Mouse (Mus musculus): Measurements from ENCODE around the gene Rab3ip. TPM values are rescaled to one million over a fixed set of nuclear protein-coding genes. Genes with fewer than 3 reads are reported as not detected.

Gene Rab3ip
- polyA plus RNA-seq, 1 experiment: 34.3 TPM

DNA sequence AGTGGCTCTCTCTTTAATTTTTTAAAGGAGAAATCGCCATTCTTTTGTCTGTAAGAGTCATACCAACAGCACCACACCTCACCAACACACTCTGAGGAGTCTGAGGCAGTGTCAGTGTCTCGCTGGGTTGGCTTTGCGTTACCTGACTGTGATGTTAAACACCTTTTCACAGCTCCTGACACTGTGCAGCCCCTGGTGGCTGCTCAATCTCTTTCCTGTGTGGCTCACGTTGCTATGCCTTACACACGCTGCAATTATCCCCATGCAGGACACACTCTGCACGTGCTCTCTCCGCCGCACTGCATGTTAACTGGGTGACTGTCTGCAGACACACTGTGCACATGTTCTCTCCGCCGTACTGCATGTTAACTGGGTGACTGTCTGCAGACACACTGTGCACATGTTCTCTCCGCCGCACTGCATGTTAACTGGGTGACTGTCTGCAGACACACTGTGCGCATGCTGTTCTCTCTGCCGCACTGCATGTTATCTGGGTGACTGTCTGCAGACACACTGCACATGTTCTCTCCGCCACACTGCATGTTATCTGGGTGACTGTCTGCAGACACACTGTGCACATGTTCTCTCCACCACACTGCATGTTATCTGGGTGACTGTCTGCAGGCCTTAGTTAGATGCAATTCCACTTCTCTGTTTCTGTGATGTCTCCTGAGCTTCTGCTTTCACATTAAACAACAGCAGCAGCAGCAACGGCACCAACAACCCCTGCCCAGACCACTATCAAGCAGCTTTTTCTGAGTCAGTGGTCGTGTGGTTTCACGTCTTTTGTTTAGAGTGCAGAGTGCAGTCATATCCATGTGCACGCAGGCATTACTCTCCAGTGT lies 26.7 kb downstream of the Rab3ip start:
- Histone ChIP-seq H3K4me1 (ENCODE audit: control insufficient read depth, insufficient read depth, insufficient read length) (no peaks in the 10 kb centered on the region), H3K36me3 (ENCODE audit: control insufficient read depth, insufficient read depth, low read length) (peaks cover 2% of the 10 kb centered on the region), H3K27ac (ENCODE audit: insufficient read depth, low read length) (peak overlapping the region; percentile 17; the same call in 1 of the 2 replicates), H3K4me3 (ENCODE audit: extremely low read depth, insufficient read depth, insufficient read length) (no peak overlapping the region), H3K27me3 (ENCODE audit: control insufficient read depth, insufficient read depth, low read length) (no peaks in the 10 kb centered on the region)
- no peak for DNase-seq (ENCODE audit: low read depth in 1 of 2, low spot score in 2 of 2)
- TF ChIP-seq POLR2A (IDR thresholded peaks at IDR 0.05; ENCODE audit: low read depth, low read length): no peak
- TF ChIP-seq CTCF (IDR thresholded peaks at IDR 0.05; ENCODE audit: extremely low read depth, insufficient read depth, insufficient read length, insufficient replicate concordance): no peak
- WGBS: 84% methylated on average over 19 of the region's 19 CpGs

DNA sequence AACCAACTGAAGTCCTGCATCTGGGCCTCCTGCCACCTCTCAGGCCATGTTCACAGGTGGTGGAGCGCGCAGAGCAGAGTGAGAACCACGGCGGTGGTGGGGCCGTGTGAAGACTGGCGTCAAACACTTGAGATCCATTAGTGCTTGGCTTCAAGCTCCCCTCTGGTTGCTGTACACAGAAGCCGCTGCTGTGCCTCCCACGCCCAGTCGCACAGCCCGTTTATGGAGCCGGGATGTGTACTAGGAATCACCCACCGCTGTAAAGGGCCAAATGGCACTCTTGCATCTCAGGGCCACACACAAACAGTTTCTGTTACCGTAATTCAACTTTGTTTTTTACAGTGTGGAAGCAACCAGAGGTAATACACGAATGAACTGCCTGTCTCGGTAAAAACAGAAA lies 28.4 kb downstream of the Rab3ip start:
- TF ChIP-seq POLR2A (IDR thresholded peaks at IDR 0.05; ENCODE audit: low read depth, low read length) (no peak), CTCF (IDR thresholded peaks at IDR 0.05; ENCODE audit: extremely low read depth, insufficient read depth, insufficient read length, insufficient replicate concordance) (no peak)
- peak overlapping the region; percentile 58; the same call in 1 of the 2 replicates for H3K27ac ChIP-seq (ENCODE audit: insufficient read depth, low read length)
- 64% methylated on average over 15 of the region's 15 CpGs for WGBS

DNA sequence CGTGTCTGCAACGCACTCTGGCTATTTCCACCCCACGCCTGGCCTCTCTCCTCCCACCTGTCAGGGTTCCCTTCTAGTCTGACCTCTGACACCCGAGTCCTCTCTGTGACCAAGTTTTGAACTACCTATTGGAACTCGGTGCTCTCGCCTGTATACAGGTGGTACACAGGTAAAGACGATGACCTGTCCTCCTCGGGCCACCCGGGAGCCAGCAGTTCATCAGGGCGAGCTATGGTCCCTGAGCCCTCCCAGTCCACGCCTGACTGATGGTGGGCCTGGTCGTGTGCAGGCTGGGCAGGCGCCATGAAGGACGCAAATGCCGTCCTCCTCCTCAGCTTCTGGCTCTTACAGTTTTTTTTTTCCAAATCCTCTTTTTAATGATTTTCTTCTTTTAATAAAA lies 29.2 kb downstream of the Rab3ip start:
- Histone ChIP-seq H3K27me3 (ENCODE audit: control insufficient read depth, insufficient read depth, low read length) (no peaks in the 10 kb centered on the region), H3K36me3 (ENCODE audit: control insufficient read depth, insufficient read depth, low read length) (peaks cover 14% of the 10 kb centered on the region), H3K27ac (ENCODE audit: insufficient read depth, low read length) (no peak overlapping the region), H3K4me1 (ENCODE audit: control insufficient read depth, insufficient read depth, insufficient read length) (no peaks in the 10 kb centered on the region), H3K4me3 (ENCODE audit: extremely low read depth, insufficient read depth, insufficient read length) (no peak overlapping the region)
- TF ChIP-seq POLR2A (IDR thresholded peaks at IDR 0.05; ENCODE audit: low read depth, low read length) (no peak), CTCF (IDR thresholded peaks at IDR 0.05; ENCODE audit: extremely low read depth, insufficient read depth, insufficient read length, insufficient replicate concordance) (no peak)
- WGBS: 91% methylated on average over 15 of the region's 15 CpGs
- no peak for DNase-seq (ENCODE audit: low read depth in 1 of 2, low spot score in 2 of 2)

More for the DNA sequence above, 28.4 kb downstream of the Rab3ip start:
- peaks cover 8% of the 10 kb centered on the region for H3K36me3 ChIP-seq (ENCODE audit: control insufficient read depth, insufficient read depth, low read length)
- no peak for DNase-seq (ENCODE audit: low read depth in 1 of 2, low spot score in 2 of 2)
- H3K4me1 ChIP-seq (ENCODE audit: control insufficient read depth, insufficient read depth, insufficient read length): no peaks in the 10 kb centered on the region
- no peak overlapping the region for H3K4me3 ChIP-seq (ENCODE audit: extremely low read depth, insufficient read depth, insufficient read length)
- no peaks in the 10 kb centered on the region for H3K27me3 ChIP-seq (ENCODE audit: control insufficient read depth, insufficient read depth, low read length)

DNA sequence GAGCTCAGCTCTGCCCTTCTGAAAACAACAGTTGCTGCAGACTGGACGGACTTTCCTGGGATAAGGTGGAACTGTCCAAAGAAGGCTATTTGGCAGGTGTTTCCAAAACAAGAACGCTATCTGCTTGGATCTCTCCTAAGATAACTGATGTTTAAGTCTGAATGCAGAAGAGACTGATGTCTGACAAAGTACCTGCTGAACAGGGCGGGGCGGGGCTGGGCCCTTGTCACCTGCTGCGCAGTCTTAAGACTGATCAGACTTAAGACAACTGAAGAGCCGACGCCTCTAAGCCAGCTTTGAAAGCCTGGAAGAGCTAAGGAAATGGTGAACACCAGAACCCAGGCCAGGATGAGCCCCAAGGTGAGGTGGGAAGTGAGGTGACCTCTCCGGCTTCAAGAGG lies 29.9 kb downstream of the Rab3ip start:
- no peak for DNase-seq (ENCODE audit: low read depth in 1 of 2, low spot score in 2 of 2)
- Histone ChIP-seq H3K27me3 (ENCODE audit: control insufficient read depth, insufficient read depth, low read length) (no peaks in the 10 kb centered on the region), H3K4me1 (ENCODE audit: control insufficient read depth, insufficient read depth, insufficient read length) (no peaks in the 10 kb centered on the region), H3K4me3 (ENCODE audit: extremely low read depth, insufficient read depth, insufficient read length) (no peak overlapping the region), H3K36me3 (ENCODE audit: control insufficient read depth, insufficient read depth, low read length) (peaks cover 13% of the 10 kb centered on the region), H3K27ac (ENCODE audit: insufficient read depth, low read length) (no peak overlapping the region)
- TF ChIP-seq CTCF (IDR thresholded peaks at IDR 0.05; ENCODE audit: extremely low read depth, insufficient read depth, insufficient read length, insufficient replicate concordance) (no peak), POLR2A (IDR thresholded peaks at IDR 0.05; ENCODE audit: low read depth, low read length) (no peak)
- 89% methylated on average over 8 of the region's 8 CpGs for WGBS

DNA sequence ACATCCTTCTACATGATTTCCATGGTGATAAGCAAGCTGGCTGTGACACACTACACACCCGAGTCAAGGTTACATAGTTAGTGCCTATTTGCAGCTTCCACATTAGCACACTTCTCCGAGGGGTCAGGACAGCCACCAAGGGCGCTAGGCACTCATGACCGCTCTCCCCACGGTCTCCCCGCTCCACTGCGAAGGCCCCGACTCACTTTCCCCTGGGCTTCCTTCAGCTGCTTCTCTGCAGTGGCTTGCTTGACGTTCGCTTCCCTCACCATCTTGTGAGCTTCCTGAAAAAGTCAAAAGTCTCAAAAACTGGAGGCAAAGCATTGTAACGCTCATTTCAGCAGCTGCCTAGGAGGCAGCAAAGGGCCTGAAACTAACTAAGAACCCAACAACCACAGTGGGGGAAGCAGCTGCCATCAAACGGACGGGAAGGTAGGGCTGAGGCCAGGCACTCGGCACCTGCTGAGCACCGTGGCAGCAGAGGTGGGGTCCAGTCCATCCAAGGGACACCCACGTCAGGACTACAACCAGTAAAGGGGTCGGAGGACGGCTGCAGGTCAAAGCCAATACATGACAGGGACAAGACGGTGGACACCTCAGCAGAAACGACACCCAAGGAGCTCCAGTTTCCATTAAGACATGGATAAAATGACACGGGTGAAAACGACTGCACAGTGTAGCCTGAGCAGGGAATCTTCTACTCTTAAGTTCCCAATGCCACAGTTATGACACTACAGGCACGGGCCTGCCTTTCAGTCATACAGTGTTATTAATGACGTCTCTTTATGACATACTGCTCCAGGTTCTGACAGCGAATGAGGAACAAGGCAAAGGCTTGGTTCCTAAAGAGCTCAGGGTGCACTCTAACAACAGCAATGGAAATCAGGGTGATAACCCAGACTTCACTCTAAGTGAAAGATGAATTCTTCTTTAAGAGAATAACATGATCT lies 30.9 kb downstream of the Rab3ip start:
- TF ChIP-seq POLR2A (IDR thresholded peaks at IDR 0.05; ENCODE audit: low read depth, low read length) (no peak), CTCF (IDR thresholded peaks at IDR 0.05; ENCODE audit: extremely low read depth, insufficient read depth, insufficient read length, insufficient replicate concordance) (no peak)
- Histone ChIP-seq H3K4me3 (ENCODE audit: extremely low read depth, insufficient read depth, insufficient read length) (peak overlapping the region; percentile 3), H3K4me1 (ENCODE audit: control insufficient read depth, insufficient read depth, insufficient read length) (no peaks in the 10 kb centered on the region), H3K36me3 (ENCODE audit: control insufficient read depth, insufficient read depth, low read length) (peaks cover 16% of the 10 kb centered on the region), H3K27me3 (ENCODE audit: control insufficient read depth, insufficient read depth, low read length) (no peaks in the 10 kb centered on the region), H3K27ac (ENCODE audit: insufficient read depth, low read length) (peak overlapping the region; percentile 65)
- no peak for DNase-seq (ENCODE audit: low read depth in 1 of 2, low spot score in 2 of 2)
- 38% methylated on average over 25 of the region's 25 CpGs for WGBS

DNA sequence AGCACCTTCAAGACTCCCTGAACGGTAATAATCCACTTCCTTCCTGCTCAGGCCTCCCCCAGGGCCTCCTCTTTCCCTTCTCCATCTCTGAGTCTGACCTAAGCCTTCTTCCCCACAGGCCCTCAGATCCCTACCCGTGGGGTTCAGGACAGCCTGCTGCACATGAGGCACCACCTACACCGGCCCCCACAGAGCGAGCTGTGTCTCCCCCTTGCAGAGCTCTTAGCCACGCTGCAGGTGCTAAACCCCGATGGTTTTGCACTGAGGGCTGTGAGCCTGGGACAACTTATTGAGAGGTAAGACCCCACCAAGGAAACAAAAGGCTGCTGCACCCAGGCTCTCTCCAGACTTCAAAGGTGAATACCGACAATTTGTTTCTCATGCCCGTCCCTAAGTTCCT lies 34.0 kb downstream of the Rab3ip start:
- 56% methylated on average over 8 of the region's 8 CpGs for whole genome bisulfite sequencing
- H3K27me3 ChIP-seq (ENCODE audit: control insufficient read depth, insufficient read depth, low read length): no peaks in the 10 kb centered on the region
- no peak for DNase-seq (ENCODE audit: low read depth in 1 of 2, low spot score in 2 of 2)
- peaks cover 22% of the 10 kb centered on the region for H3K36me3 ChIP-seq (ENCODE audit: control insufficient read depth, insufficient read depth, low read length)
- H3K4me3 ChIP-seq (ENCODE audit: extremely low read depth, insufficient read depth, insufficient read length): peak overlapping the region; percentile 12; the same call in 1 of the 2 replicates
- no peaks in the 10 kb centered on the region for H3K4me1 ChIP-seq (ENCODE audit: control insufficient read depth, insufficient read depth, insufficient read length)
- H3K27ac ChIP-seq (ENCODE audit: insufficient read depth, low read length): peak overlapping the region; percentile 78
- TF ChIP-seq POLR2A (IDR thresholded peaks at IDR 0.05; ENCODE audit: low read depth, low read length) (no peak), CTCF (IDR thresholded peaks at IDR 0.05; ENCODE audit: extremely low read depth, insufficient read depth, insufficient read length, insufficient replicate concordance) (no peak)

Data from spleen, adult 2 months (tissue).